Mouse (Mus musculus): ENCODE data around the gene Cbx3. TPM values are rescaled to one million over a fixed set of nuclear protein-coding genes. Genes with fewer than 3 reads are reported as not detected.

Gene Cbx3
- polyA plus RNA-seq, 1 experiment: 4.7 TPM

- TF ChIP-seq CTCF (IDR thresholded peaks at IDR 0.05; ENCODE audit: extremely low read depth, insufficient read depth, insufficient read length, insufficient replicate concordance) (no peak), POLR2A (IDR thresholded peaks at IDR 0.05; ENCODE audit: low read depth, low read length) (no peak)
- Histone ChIP-seq H3K4me1 (ENCODE audit: control insufficient read depth, insufficient read depth, insufficient read length) (no peaks in the 10 kb centered on the region), H3K27ac (ENCODE audit: insufficient read depth, low read length) (no peak overlapping the region), H3K27me3 (ENCODE audit: control insufficient read depth, insufficient read depth, low read length) (no peaks in the 10 kb centered on the region), H3K36me3 (ENCODE audit: control insufficient read depth, insufficient read depth, low read length) (peaks cover 29% of the 10 kb centered on the region), H3K4me3 (ENCODE audit: extremely low read depth, insufficient read depth, insufficient read length) (no peak overlapping the region)
- WGBS: 88% methylated on average over 8 of the region's 8 CpGs
- no peak for DNase-seq (ENCODE audit: low read depth in 1 of 2, low spot score in 2 of 2)
Observed at GRCm38 (mm10) chr6:51457770-51458387, 12.3 kb upstream of the Cbx3 start.

GRCm38 (mm10) chr6:51458925-51459312 lies 11.2 kb upstream of the Cbx3 start:
- Histone ChIP-seq H3K27me3 (ENCODE audit: control insufficient read depth, insufficient read depth, low read length) (no peaks in the 10 kb centered on the region), H3K4me3 (ENCODE audit: extremely low read depth, insufficient read depth, insufficient read length) (no peak overlapping the region), H3K4me1 (ENCODE audit: control insufficient read depth, insufficient read depth, insufficient read length) (no peaks in the 10 kb centered on the region), H3K36me3 (ENCODE audit: control insufficient read depth, insufficient read depth, low read length) (peaks cover 38% of the 10 kb centered on the region), H3K27ac (ENCODE audit: insufficient read depth, low read length) (no peak overlapping the region)
- 75% methylated on average over 2 of the region's 2 CpGs for WGBS
- TF ChIP-seq POLR2A (IDR thresholded peaks at IDR 0.05; ENCODE audit: low read depth, low read length) (no peak), CTCF (IDR thresholded peaks at IDR 0.05; ENCODE audit: extremely low read depth, insufficient read depth, insufficient read length, insufficient replicate concordance) (no peak)
- no peak for DNase-seq (ENCODE audit: low read depth in 1 of 2, low spot score in 2 of 2)

GRCm38 (mm10) chr6:51459313-51460020 lies 10.7 kb upstream of the Cbx3 start:
- Histone ChIP-seq H3K36me3 (ENCODE audit: control insufficient read depth, insufficient read depth, low read length) (peaks cover 41% of the 10 kb centered on the region), H3K27ac (ENCODE audit: insufficient read depth, low read length) (no peak overlapping the region), H3K4me1 (ENCODE audit: control insufficient read depth, insufficient read depth, insufficient read length) (no peaks in the 10 kb centered on the region), H3K27me3 (ENCODE audit: control insufficient read depth, insufficient read depth, low read length) (no peaks in the 10 kb centered on the region), H3K4me3 (ENCODE audit: extremely low read depth, insufficient read depth, insufficient read length) (no peak overlapping the region)
- DNase-seq (ENCODE audit: low read depth in 1 of 2, low spot score in 2 of 2): no peak
- WGBS: 87% methylated on average over 5 of the region's 5 CpGs
- TF ChIP-seq CTCF (IDR thresholded peaks at IDR 0.05; ENCODE audit: extremely low read depth, insufficient read depth, insufficient read length, insufficient replicate concordance) (no peak), POLR2A (IDR thresholded peaks at IDR 0.05; ENCODE audit: low read depth, low read length) (no peak)

GRCm38 (mm10) chr6:51460021-51460360 lies 10.2 kb upstream of the Cbx3 start:
- no peak overlapping the region for H3K4me3 ChIP-seq (ENCODE audit: extremely low read depth, insufficient read depth, insufficient read length)
- no peaks in the 10 kb centered on the region for H3K27me3 ChIP-seq (ENCODE audit: control insufficient read depth, insufficient read depth, low read length)
- no peak overlapping the region for H3K27ac ChIP-seq (ENCODE audit: insufficient read depth, low read length)
- peaks cover 42% of the 10 kb centered on the region for H3K36me3 ChIP-seq (ENCODE audit: control insufficient read depth, insufficient read depth, low read length)
- TF ChIP-seq POLR2A (IDR thresholded peaks at IDR 0.05; ENCODE audit: low read depth, low read length) (no peak), CTCF (IDR thresholded peaks at IDR 0.05; ENCODE audit: extremely low read depth, insufficient read depth, insufficient read length, insufficient replicate concordance) (no peak)
- no peak for DNase-seq (ENCODE audit: low read depth in 1 of 2, low spot score in 2 of 2)
- 78% methylated on average over 4 of the region's 4 CpGs for WGBS
- H3K4me1 ChIP-seq (ENCODE audit: control insufficient read depth, insufficient read depth, insufficient read length): no peaks in the 10 kb centered on the region

- H3K4me1 ChIP-seq (ENCODE audit: control insufficient read depth, insufficient read depth, insufficient read length): no peaks in the 10 kb centered on the region
- DNase-seq (ENCODE audit: low read depth in 1 of 2, low spot score in 2 of 2): no peak
- 91% methylated on average over 3 of the region's 3 CpGs for WGBS
Observed at GRCm38 (mm10) chr6:51460363-51460762, 9.8 kb upstream of the Cbx3 start.

GRCm38 (mm10) chr6:51467649-51468048 lies 2.5 kb upstream of the Cbx3 start:
- H3K36me3 ChIP-seq (ENCODE audit: control insufficient read depth, insufficient read depth, low read length): peaks cover 23% of the 10 kb centered on the region
- no peaks in the 10 kb centered on the region for H3K27me3 ChIP-seq (ENCODE audit: control insufficient read depth, insufficient read depth, low read length)
- H3K4me1 ChIP-seq (ENCODE audit: control insufficient read depth, insufficient read depth, insufficient read length): peaks cover 4% of the 10 kb centered on the region
- DNase-seq (ENCODE audit: low read depth in 1 of 2, low spot score in 2 of 2): no peak
- WGBS: under 1% methylated on average over 2 of the region's 2 CpGs
- TF ChIP-seq CTCF (IDR thresholded peaks at IDR 0.05; ENCODE audit: extremely low read depth, insufficient read depth, insufficient read length, insufficient replicate concordance): no peak
- TF ChIP-seq POLR2A (IDR thresholded peaks at IDR 0.05; ENCODE audit: low read depth, low read length): no peak
- H3K4me3 ChIP-seq (ENCODE audit: extremely low read depth, insufficient read depth, insufficient read length): peak overlapping the region; percentile 55; the same call in 1 of the 2 replicates
- H3K27ac ChIP-seq (ENCODE audit: insufficient read depth, low read length): no peak overlapping the region

More at GRCm38 (mm10) chr6:51460363-51460762, 9.8 kb upstream of the Cbx3 start:
- TF ChIP-seq CTCF (IDR thresholded peaks at IDR 0.05; ENCODE audit: extremely low read depth, insufficient read depth, insufficient read length, insufficient replicate concordance) (no peak), POLR2A (IDR thresholded peaks at IDR 0.05; ENCODE audit: low read depth, low read length) (no peak)
- no peaks in the 10 kb centered on the region for H3K27me3 ChIP-seq (ENCODE audit: control insufficient read depth, insufficient read depth, low read length)
- no peak overlapping the region for H3K27ac ChIP-seq (ENCODE audit: insufficient read depth, low read length)
- H3K36me3 ChIP-seq (ENCODE audit: control insufficient read depth, insufficient read depth, low read length): peaks cover 44% of the 10 kb centered on the region
- no peak overlapping the region for H3K4me3 ChIP-seq (ENCODE audit: extremely low read depth, insufficient read depth, insufficient read length)
